Mouse (Mus musculus): ENCODE measurements at regions not wholly inside any gene's neighbourhood (a gene's known extent, or its start where the extent isn't known, plus 50 kb on each side); places are given as distances from the start of the nearest gene placed in this dataset.

GRCm38 (mm10) chr10:83884553-83884952 lies 161.9 kb downstream of the 1500009L16Rik start:
- TF ChIP-seq CTCF (IDR thresholded peaks at IDR 0.05; ENCODE audit: control insufficient read depth, insufficient read depth, insufficient read length) (no peak), USF1 (IDR thresholded peaks at IDR 0.05; ENCODE audit: low read depth) (no peak), CEBPB (IDR thresholded peaks at IDR 0.05; ENCODE audit: low read depth) (no peak), MAX (IDR thresholded peaks at IDR 0.05) (no peak), MYOG (IDR thresholded peaks at IDR 0.05; ENCODE audit: control insufficient read depth, extremely low read depth, insufficient read length) (no peak), FOSL1 (IDR thresholded peaks at IDR 0.05; ENCODE audit: insufficient read depth, low read length, poor library complexity, severe bottlenecking) (no peak), MYOD1 (IDR thresholded peaks at IDR 0.05; ENCODE audit: control insufficient read depth, insufficient read length, low read depth) (no peak)
